Mouse (Mus musculus) kidney, adult 2 months (tissue): ENCODE measurements at regions not wholly inside any gene's neighbourhood (a gene's known extent, or its start where the extent isn't known, plus 50 kb on each side); places are given as distances from the start of the nearest gene placed in this dataset.

ENCODE experiments used
- CTCF ChIP-seq: fragments of 200-500 bp; conservative IDR thresholded peaks from 2 replicates; pipeline ENCODE4 v1.5.1; 2011; ENCODE audit warnings: low read depth, mild to moderate bottlenecking, control low read depth, low read length, moderate library complexity, mixed read lengths; ENCODE audit not compliant: insufficient read depth, insufficient read length
- POLR2A ChIP-seq: fragments of 200-500 bp; IDR thresholded peaks from one replicate; pipeline ENCODE4 v1.6.1; 2011; ENCODE audit warnings: low read depth, low read length, control low read depth

GRCm38 (mm10) chr1:78929975-78930374 is 113.4 kb downstream of the Kcne4 start:
- TF ChIP-seq CTCF (no peak), POLR2A (no peak)
